ENCODE assay signal across 9 mouse cellular contexts in genomic region chr8:126979091-126979920, GRCm38 (mm10). TPM values are rescaled to one million over a fixed set of nuclear protein-coding genes. Genes with fewer than 3 reads are reported as not detected.
DNase-seq lines count a peak whose midpoint lies in the region; ATAC-seq and TF ChIP-seq lines count a peak whose summit lies in the region.
"Had no signal": no experiment of that assay in that cellular context is flagged by ENCODE, and none has a peak within 500 bp of the region (broad histone marks: within the 10 kb centered on the region; RNA-seq: fewer than 3 reads in every experiment).

No protein-coding gene starts in this region.

- H3K36me3 ChIP-seq in heart, embryonic 16.5 days (ENCODE audit: control insufficient read depth, insufficient read depth) = no peaks in the 10 kb centered on the region
- H3K36me3 ChIP-seq in small intestine, adult 2 months (ENCODE audit: control insufficient read depth, insufficient read depth, low read length) = no peaks in the 10 kb centered on the region

- intact Hi-C loops in heart, postnatal 25 days (cut with DNase I) = loop anchor here (5.0 kb wide), 2 partner anchors 722 to 1027 kb away; no protein-coding TSS in a partner anchor
- intact Hi-C loops in left cerebral cortex, postnatal 14 days (cut with DNase I) = no loop called here

- H3K9me3 ChIP-seq in heart, embryonic 16.5 days (replicated peaks; ENCODE audit: control insufficient read depth, low read length) = no peaks in the 10 kb centered on the region

- TF ChIP-seq CTCF in small intestine, adult 2 months (IDR thresholded peaks at IDR 0.05; ENCODE audit: extremely low read depth, insufficient read length, insufficient replicate concordance, low read depth, low read length) = 0 out of 2 replicates have a peak, but pooled peaks have one; percentile 6

- peak; percentile 88 for DNase-seq in heart, adult 11 months
- no peak for DNase-seq in heart, postnatal 25 days (ENCODE audit: low spot score)
- DNase-seq in lung, adult 18-20 months = peak; percentile 15 to 26
- DNase-seq in left cerebral cortex, postnatal 14 days (ENCODE audit: low spot score in 2 of 2) = no peak
- DNase-seq in layer of hippocampus, postnatal 25 days (ENCODE audit: extremely low spot score in 1 of 2, low spot score in 1 of 2) = no peak

- peaks cover 3% of the 10 kb centered on the region; the same call in 1 of the 2 replicates for H3K27me3 ChIP-seq in heart, embryonic 16.5 days (ENCODE audit: control insufficient read depth, insufficient read depth, low read length)
- H3K27me3 ChIP-seq in small intestine, adult 2 months (ENCODE audit: control insufficient read depth, insufficient read depth, low read length) = no peaks in the 10 kb centered on the region

- peak; percentile 59; the same call in 1 of the 2 replicates for TF ChIP-seq POLR2A in small intestine, adult 2 months (IDR thresholded peaks at IDR 0.05; ENCODE audit: low read depth, low read length)

- H3K9ac ChIP-seq in heart, embryonic 16.5 days (ENCODE audit: low read length) = peak overlapping the region; percentile 48

- peak overlapping the region; percentile 49 for H3K4me3 ChIP-seq in brown adipose tissue, adult 24 weeks (ENCODE audit: insufficient read depth, low read depth, low read length)
- peak overlapping the region; percentile 47 for H3K4me3 ChIP-seq in heart, embryonic 16.5 days (ENCODE audit: low read length)
- peak overlapping the region; percentile 75 for H3K4me3 ChIP-seq in small intestine, adult 2 months (ENCODE audit: low read depth, low read length)

- ATAC-seq in heart, embryonic 16.5 days (replicated peaks; ENCODE audit: extremely low read depth, insufficient read depth, low FRiP score) = no peak
- ATAC-seq: Patski had no signal

- 19% methylated on average over 27 of the region's 27 CpGs for whole genome bisulfite sequencing in heart, embryonic 16.5 days
- 5% methylated on average over 27 of the region's 27 CpGs for WGBS in small intestine, adult 2 months

- H3K27ac ChIP-seq in brown adipose tissue, adult 24 weeks (replicated peaks; ENCODE audit: low read depth, low read length) = peak overlapping the region; percentile 75
- no peak overlapping the region for H3K27ac ChIP-seq in heart, embryonic 16.5 days (ENCODE audit: low read length)
- H3K27ac ChIP-seq in small intestine, adult 2 months (ENCODE audit: insufficient read depth, low read depth, low read length) = peak overlapping the region; percentile 98

- peak overlapping the region; percentile 66 for H3K4me2 ChIP-seq in heart, embryonic 16.5 days (ENCODE audit: low read depth, low read length)

- no peaks in the 10 kb centered on the region for H3K4me1 ChIP-seq in brown adipose tissue, adult 24 weeks (ENCODE audit: control insufficient read depth, insufficient read depth, insufficient read length, low read length)
- no peaks in the 10 kb centered on the region for H3K4me1 ChIP-seq in heart, embryonic 16.5 days (ENCODE audit: control insufficient read depth, insufficient read depth, low read length)
- H3K4me1 ChIP-seq in small intestine, adult 2 months (ENCODE audit: control insufficient read depth, insufficient read depth, insufficient read length, low read length) = peaks cover 5% of the 10 kb centered on the region; the same call in 1 of the 2 replicates

RNA-seq across cellular contexts. Expression of gene Rbm34, which starts 8.4 kb away (rescaled TPM):
- 1 to 10 TPM; 2.6 to 2.8 TPM for total RNA-seq in heart, postnatal 25 days (2021)
- polyA plus RNA-seq in brown adipose tissue, adult 24 weeks (2012; ENCODE audit: insufficient read depth, insufficient read length, missing spikeins) = 7.5 and 13.1 TPM in 2 replicates
- polyA plus RNA-seq in heart, embryonic 16.5 days (2015; fragmentation: Nextera tagmentation; extraction: Ambion mirVana) = 9.4 and 11.5 TPM in 2 replicates
- polyA plus RNA-seq in small intestine, adult 2 months (2012; rRNA removed) = 0.42 and 2.6 TPM in 2 replicates
- total RNA-seq in left cerebral cortex, postnatal 14 days (2021) = 10 to 100 TPM; 12.8 to 14.1 TPM
- 10 to 100 TPM; 12.8 to 13.6 TPM for total RNA-seq in layer of hippocampus, postnatal 25 days (2021)

RNA-seq across cellular contexts. Expression of gene Tomm20, which starts 33.7 kb away (rescaled TPM):
- total RNA-seq in heart, postnatal 25 days (2021) = 10 to 100 TPM; 76.2 to 76.4 TPM
- 149 and 242 TPM in 2 replicates for polyA plus RNA-seq in brown adipose tissue, adult 24 weeks (2012; ENCODE audit: insufficient read depth, insufficient read length, missing spikeins)
- polyA plus RNA-seq in heart, embryonic 16.5 days (2015; fragmentation: Nextera tagmentation; extraction: Ambion mirVana) = 196 and 200 TPM in 2 replicates
- 117 and 450 TPM in 2 replicates for polyA plus RNA-seq in small intestine, adult 2 months (2012; rRNA removed)
- total RNA-seq in left cerebral cortex, postnatal 14 days (2021) = 100 to 1,000 TPM; 162 to 168 TPM
- total RNA-seq in layer of hippocampus, postnatal 25 days (2021) = 100 to 1,000 TPM; 180 to 206 TPM

Comparison
In these comparisons a context has a peak if more than half of its experiments do, and no peak if none do; other contexts are left out.
1. DNase-seq: peak in heart, adult 11 months (single experiment) and lung, adult 18-20 months (2 of 2); none in heart, postnatal 25 days (single experiment), left cerebral cortex, postnatal 14 days (0 of 2) and layer of hippocampus, postnatal 25 days (0 of 2).
2. Peak in every context shown above with its lines, with median percentiles within 50 percentile points of each other: H3K4me3 ChIP-seq.